Mouse (Mus musculus) midbrain, embryonic 12.5 days (tissue): ENCODE results near the gene Ruvbl1. TPM values are rescaled to one million over a fixed set of nuclear protein-coding genes. Genes with fewer than 3 reads are reported as not detected.

Experiments
- ATAC-seq: fragments of 200-750 bp; cut with Nextera tagmentation; 2 replicates; pipeline ENCODE4 v1.8.0; 2017; ENCODE audit warnings: low read depth, moderate TSS enrichment, moderate library complexity; ENCODE audit not compliant: low FRiP score
- H3K27ac ChIP-seq: fragments of 300-500 bp; sonication (generic); replicated peaks from 2 replicates; pipeline ENCODE4 v1.5.1; 2016; ENCODE audit warnings: mild to moderate bottlenecking
- H3K27me3 ChIP-seq: fragments of 300-500 bp; sonication (generic); 2 replicates; pipeline ENCODE4 v1.6.1; 2016; ENCODE audit warnings: mild to moderate bottlenecking
- H3K36me3 ChIP-seq: fragments of 300-500 bp; sonication (generic); 2 replicates; pipeline ENCODE4 v1.6.1; 2016
- H3K4me1 ChIP-seq: fragments of 300-500 bp; sonication (generic); 2 replicates; pipeline ENCODE4 v1.6.1; 2016
- H3K4me2 ChIP-seq: fragments of 300-500 bp; sonication (generic); replicated peaks from 2 replicates; pipeline ENCODE4 v1.6.1; 2016; ENCODE audit warnings: mild to moderate bottlenecking, moderate library complexity
- H3K4me3 ChIP-seq: fragments of 300-500 bp; sonication (generic); 2 replicates; pipeline ENCODE4 v1.5.1; 2016; ENCODE audit warnings: mild to moderate bottlenecking
- H3K9ac ChIP-seq: fragments of 300-500 bp; sonication (generic); replicated peaks from 2 replicates; pipeline ENCODE4 v1.6.1; 2016; ENCODE audit warnings: mild to moderate bottlenecking, moderate library complexity
- H3K9me3 ChIP-seq: fragments of 300-500 bp; sonication (generic); 2 replicates; pipeline ENCODE4 v1.6.1; 2016; ENCODE audit warnings: mild to moderate bottlenecking
- WGBS: fragments of 180-500 bp; shearing (Covaris S2); methylation state at CpG from one replicate; pipeline ENCODE4 v1.1.7; 2016; 5-methylcytosine and 5-hydroxymethylcytosine counted together
- polyA plus RNA-seq: library from polyadenylated mRNA; unstranded; fragments of >200 nt; fragmentation: Nextera tagmentation; extraction: Ambion mirVana; gene quantifications from 2 replicates; pipeline ENCODE4 v1.2.1, GENCODE M21; 2016

Gene Ruvbl1
- polyA plus RNA-seq, 1 experiment from 2014 or later, result 129 TPM

GRCm38 (mm10) chr6:88454545-88454944, 10.7 kb upstream of the Ruvbl1 start:
- Histone ChIP-seq H3K27ac (no peak overlapping the region), H3K4me2 (no peak overlapping the region), H3K36me3 (no peaks in the 10 kb centered on the region), H3K4me1 (no peaks in the 10 kb centered on the region; the same call in 1 of the 2 replicates), H3K9me3 (no peaks in the 10 kb centered on the region), H3K4me3 (no peak overlapping the region), H3K27me3 (peaks cover 15% of the 10 kb centered on the region; the same call in 1 of the 2 replicates), H3K9ac (no peak overlapping the region)
- WGBS, result 64% methylated on average over 2 of the region's 2 CpGs
- ATAC-seq, result no peak

- no peak overlapping the region for H3K27ac ChIP-seq
- H3K9me3 ChIP-seq, result no peaks in the 10 kb centered on the region
- no peak overlapping the region for H3K4me2 ChIP-seq
- no peak overlapping the region for H3K9ac ChIP-seq
- H3K27me3 ChIP-seq, result no peaks in the 10 kb centered on the region
- peaks cover 69% of the 10 kb centered on the region for H3K36me3 ChIP-seq
- H3K4me1 ChIP-seq, result peaks cover 12% of the 10 kb centered on the region
- no peak for ATAC-seq
- H3K4me3 ChIP-seq, result no peak overlapping the region
- WGBS, result 68% methylated on average over 6 of the region's 6 CpGs
These were observed 4.7 kb downstream of the Ruvbl1 start for GRCm38 (mm10) chr6:88469878-88470277.

GRCm38 (mm10) chr6:88480421-88480820, 15.2 kb downstream of the Ruvbl1 start:
- H3K36me3 ChIP-seq, result peaks cover 93% of the 10 kb centered on the region
- H3K4me1 ChIP-seq, result no peaks in the 10 kb centered on the region
- no peaks in the 10 kb centered on the region for H3K27me3 ChIP-seq
- H3K27ac ChIP-seq, result no peak overlapping the region
- H3K4me2 ChIP-seq, result no peak overlapping the region
- no peak for ATAC-seq
- H3K9ac ChIP-seq, result no peak overlapping the region
- no peaks in the 10 kb centered on the region for H3K9me3 ChIP-seq
- 75% methylated on average over 6 of the region's 6 CpGs for WGBS
- no peak overlapping the region for H3K4me3 ChIP-seq

- Histone ChIP-seq H3K4me1 (no peaks in the 10 kb centered on the region), H3K27ac (no peak overlapping the region), H3K36me3 (peaks cover 97% of the 10 kb centered on the region), H3K27me3 (no peaks in the 10 kb centered on the region), H3K4me3 (no peak overlapping the region), H3K9me3 (no peaks in the 10 kb centered on the region), H3K4me2 (no peak overlapping the region), H3K9ac (no peak overlapping the region)
- WGBS, result 82% methylated on average over 7 of the region's 7 CpGs
- ATAC-seq, result no peak
These were observed 17.9 kb downstream of the Ruvbl1 start for GRCm38 (mm10) chr6:88483111-88483510.

- Histone ChIP-seq H3K4me1 (no peaks in the 10 kb centered on the region), H3K4me2 (no peak overlapping the region), H3K36me3 (peaks cover 95% of the 10 kb centered on the region), H3K9me3 (no peaks in the 10 kb centered on the region), H3K4me3 (no peak overlapping the region), H3K9ac (no peak overlapping the region), H3K27me3 (no peaks in the 10 kb centered on the region), H3K27ac (no peak overlapping the region)
- ATAC-seq, result no peak
These were observed 18.7 kb downstream of the Ruvbl1 start for GRCm38 (mm10) chr6:88483913-88484312.

- H3K36me3 ChIP-seq, result peaks cover 87% of the 10 kb centered on the region
These were observed 20.2 kb downstream of the Ruvbl1 start for GRCm38 (mm10) chr6:88485378-88485777.

GRCm38 (mm10) chr6:88486893-88487292, 21.7 kb downstream of the Ruvbl1 start:
- no peaks in the 10 kb centered on the region for H3K27me3 ChIP-seq
- ATAC-seq, result no peak
- H3K4me1 ChIP-seq, result no peaks in the 10 kb centered on the region
- H3K27ac ChIP-seq, result no peak overlapping the region
- H3K4me3 ChIP-seq, result no peak overlapping the region
- H3K36me3 ChIP-seq, result peaks cover 83% of the 10 kb centered on the region
- no peak overlapping the region for H3K9ac ChIP-seq
- no peaks in the 10 kb centered on the region for H3K9me3 ChIP-seq
- no peak overlapping the region for H3K4me2 ChIP-seq
- WGBS, result 95% methylated on average over 8 of the region's 8 CpGs

More at GRCm38 (mm10) chr6:88485378-88485777, 20.2 kb downstream of the Ruvbl1 start:
- Histone ChIP-seq H3K4me1 (no peaks in the 10 kb centered on the region), H3K9ac (no peak overlapping the region), H3K27ac (no peak overlapping the region), H3K4me2 (no peak overlapping the region), H3K27me3 (no peaks in the 10 kb centered on the region), H3K4me3 (no peak overlapping the region), H3K9me3 (no peaks in the 10 kb centered on the region)
- whole genome bisulfite sequencing, result 89% methylated on average over 6 of the region's 6 CpGs
- no peak for ATAC-seq

- no peaks in the 10 kb centered on the region for H3K27me3 ChIP-seq
- ATAC-seq, result no peak
- no peak overlapping the region for H3K4me3 ChIP-seq
- no peak overlapping the region for H3K27ac ChIP-seq
- WGBS, result 97% methylated on average over 7 of the region's 7 CpGs
- H3K4me1 ChIP-seq, result no peaks in the 10 kb centered on the region
- no peak overlapping the region for H3K9ac ChIP-seq
- no peaks in the 10 kb centered on the region for H3K9me3 ChIP-seq
- no peak overlapping the region for H3K4me2 ChIP-seq
- peaks cover 84% of the 10 kb centered on the region for H3K36me3 ChIP-seq
These were observed 23.8 kb downstream of the Ruvbl1 start for GRCm38 (mm10) chr6:88489026-88489425.

GRCm38 (mm10) chr6:88489834-88490233, 24.6 kb downstream of the Ruvbl1 start:
- 87% methylated on average over 6 of the region's 6 CpGs for WGBS
- Histone ChIP-seq H3K9ac (no peak overlapping the region), H3K27me3 (no peaks in the 10 kb centered on the region), H3K4me3 (no peak overlapping the region), H3K9me3 (no peaks in the 10 kb centered on the region), H3K4me1 (no peaks in the 10 kb centered on the region), H3K4me2 (no peak overlapping the region), H3K36me3 (peaks cover 79% of the 10 kb centered on the region), H3K27ac (no peak overlapping the region)
- ATAC-seq, result no peak

GRCm38 (mm10) chr6:88490629-88491354, 25.6 kb downstream of the Ruvbl1 start:
- no peak for ATAC-seq
- no peak overlapping the region for H3K4me2 ChIP-seq
- no peak overlapping the region for H3K9ac ChIP-seq
- peaks cover 74% of the 10 kb centered on the region for H3K36me3 ChIP-seq
- H3K9me3 ChIP-seq, result no peaks in the 10 kb centered on the region
- H3K27ac ChIP-seq, result no peak overlapping the region
- WGBS, result 97% methylated on average over 12 of the region's 12 CpGs
- no peaks in the 10 kb centered on the region for H3K27me3 ChIP-seq
- H3K4me3 ChIP-seq, result no peak overlapping the region
- H3K4me1 ChIP-seq, result no peaks in the 10 kb centered on the region

- no peak for ATAC-seq
- Histone ChIP-seq H3K27me3 (0 out of 2 replicates have a peak, but pooled peaks cover 3% of the 10 kb centered on the region), H3K27ac (no peak overlapping the region), H3K36me3 (peaks cover 69% of the 10 kb centered on the region), H3K9me3 (no peaks in the 10 kb centered on the region), H3K9ac (no peak overlapping the region), H3K4me1 (no peaks in the 10 kb centered on the region), H3K4me2 (no peak overlapping the region), H3K4me3 (no peak overlapping the region)
- WGBS, result 94% methylated on average over 6 of the region's 6 CpGs
These were observed 28.5 kb downstream of the Ruvbl1 start for GRCm38 (mm10) chr6:88493712-88494111.

- H3K27ac ChIP-seq, result 0 out of 2 replicates have a peak overlapping the region, but pooled peaks have one; percentile 11
- H3K4me3 ChIP-seq, result peak overlapping the region; percentile 57
- peaks cover 54% of the 10 kb centered on the region for H3K36me3 ChIP-seq
- WGBS, result 2% methylated on average over 76 of the region's 76 CpGs
- H3K9ac ChIP-seq, result peak overlapping the region; percentile 70
- H3K4me2 ChIP-seq, result peak overlapping the region; percentile 94
- H3K9me3 ChIP-seq, result no peaks in the 10 kb centered on the region
- peaks cover 7% of the 10 kb centered on the region for H3K4me1 ChIP-seq
- ATAC-seq, result peak; percentile 83
- peaks cover 10% of the 10 kb centered on the region; the same call in 1 of the 2 replicates for H3K27me3 ChIP-seq
These were observed 34.5 kb downstream of the Ruvbl1 start for GRCm38 (mm10) chr6:88499481-88500404.
